Mouse (Mus musculus) liver, adult (tissue): Measurements from ENCODE around the gene Rbl2.

Experiments used
- GATA4 ChIP-seq: IDR thresholded peaks from 2 replicates; pipeline ENCODE4 v1.6.1; 2014; ENCODE audit warnings: mild to moderate bottlenecking, low read length; ENCODE audit not compliant: insufficient replicate concordance

The Rbl2 gene

DNA sequence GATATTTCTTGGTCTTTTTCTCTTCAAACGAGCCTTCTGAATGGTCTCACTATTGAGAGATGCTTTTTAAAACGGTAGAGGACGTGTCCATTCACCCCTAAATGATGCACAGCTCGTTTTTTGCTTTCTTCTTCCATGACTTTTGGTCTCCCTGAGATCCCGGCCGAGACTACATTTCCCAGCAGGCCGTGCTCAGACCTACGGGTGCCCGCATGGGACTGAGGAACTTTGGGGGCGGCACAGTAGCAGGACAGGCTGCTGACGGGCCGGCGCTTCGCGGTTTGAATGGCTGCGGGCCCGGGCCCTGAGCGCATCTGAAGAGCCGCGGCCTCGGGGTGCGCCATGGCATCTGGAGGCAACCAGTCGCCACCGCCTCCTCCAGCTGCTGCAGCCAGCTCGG is at the start of gene Rbl2:
Rbl2 (plus strand) TSS at position 224 of the 400 bp plus-strand sequence.
- TF ChIP-seq GATA4: no peak

DNA sequence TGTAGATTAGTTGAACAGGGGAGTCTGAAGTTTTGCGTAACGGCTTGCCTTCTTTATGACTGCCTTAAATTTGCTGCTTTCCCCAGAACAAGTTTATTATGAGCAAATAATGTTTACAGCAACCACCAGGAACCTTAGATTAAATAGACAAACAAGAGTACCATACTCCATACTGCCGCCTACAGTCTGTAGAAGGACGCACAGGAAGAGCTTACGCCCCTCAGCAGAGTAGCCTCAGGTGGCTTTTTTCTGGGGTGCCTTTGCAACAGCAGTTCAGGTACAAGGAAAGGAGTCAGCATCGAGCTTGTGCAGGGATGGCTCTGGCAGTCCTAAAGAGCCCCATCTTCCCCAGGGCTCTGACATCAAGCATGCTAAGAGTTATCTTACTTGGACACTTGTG is 35.4 kb upstream of the Rbl2 start:
- TF ChIP-seq GATA4: no peak

DNA sequence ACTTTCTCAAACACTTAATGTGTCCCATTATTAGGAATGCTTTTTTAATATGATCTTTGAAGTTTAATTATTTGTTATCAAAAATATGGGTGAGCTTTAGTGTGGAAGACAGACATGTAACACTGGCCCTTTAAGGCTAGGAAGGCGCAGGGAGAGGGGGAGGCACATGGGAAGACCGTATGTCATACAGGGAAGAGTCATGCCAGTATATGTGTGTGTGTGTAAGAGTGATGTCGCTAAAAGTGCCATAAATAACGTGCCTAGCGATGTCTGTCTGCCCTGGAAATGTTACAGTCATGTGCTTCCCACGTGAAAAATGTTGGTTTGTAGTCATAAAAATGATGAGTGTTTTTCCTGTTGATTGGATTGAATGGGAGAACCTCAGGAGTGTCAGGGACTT is 33.0 kb upstream of the Rbl2 start:
- TF ChIP-seq GATA4: no peak

DNA sequence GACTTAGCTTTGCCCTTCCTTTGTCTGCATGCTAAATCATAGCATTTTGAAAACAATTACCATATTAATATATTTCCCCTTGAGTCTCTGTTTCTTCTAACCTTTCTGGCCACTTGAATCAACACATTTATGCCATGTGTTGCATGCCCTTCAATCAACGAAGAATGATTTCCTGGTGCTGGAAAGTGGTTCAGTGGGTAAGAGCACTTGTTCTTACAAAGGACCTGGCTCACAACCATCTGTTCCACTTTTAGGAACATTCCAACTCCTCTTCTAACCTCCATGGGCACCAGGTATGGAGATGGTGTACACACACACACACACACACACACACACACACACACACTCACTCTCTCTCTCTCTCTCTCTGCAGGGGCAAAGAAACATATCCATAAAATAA is 31.2 kb upstream of the Rbl2 start:
- TF ChIP-seq GATA4: no peak

DNA sequence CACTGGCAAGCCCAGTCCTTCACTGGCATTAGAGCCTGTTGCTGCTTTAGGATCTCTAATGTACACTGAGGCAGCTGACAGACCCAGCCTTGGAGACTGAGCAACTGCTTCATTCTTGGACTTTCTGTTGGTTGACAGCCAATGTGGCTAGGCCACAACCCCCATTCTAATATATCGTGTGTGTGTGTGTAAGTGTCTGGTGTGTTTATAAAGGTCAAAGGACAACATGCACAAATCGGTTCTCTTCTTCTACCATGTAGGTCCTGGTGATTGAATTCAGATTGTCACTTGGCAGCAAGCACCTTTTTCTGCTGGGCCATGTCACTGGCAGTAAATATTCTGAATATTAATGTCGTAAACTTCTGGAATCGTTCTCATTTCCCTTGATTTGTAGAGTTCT is 23.5 kb upstream of the Rbl2 start:
- TF ChIP-seq GATA4: no peak

DNA sequence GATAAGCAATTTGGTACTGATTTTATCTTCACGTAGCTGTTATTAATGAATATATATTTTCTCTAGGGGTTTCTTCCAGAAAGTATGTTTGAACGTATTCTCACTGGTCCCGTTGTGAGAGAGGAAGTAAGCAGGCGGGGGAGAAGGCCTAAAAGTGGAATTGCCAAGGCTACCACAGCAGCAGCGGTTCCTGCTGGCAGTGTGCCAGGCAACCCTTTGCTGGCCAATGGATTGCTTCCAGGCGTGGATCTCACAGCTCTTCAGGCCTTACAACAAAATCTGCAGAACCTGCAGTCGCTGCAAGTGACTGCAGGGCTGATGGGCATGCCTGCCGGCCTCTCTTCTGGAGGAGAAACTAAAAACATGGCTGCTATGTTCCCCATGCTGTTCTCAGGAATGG is 18.8 kb upstream of the Rbl2 start:
- TF ChIP-seq GATA4: no peak

DNA sequence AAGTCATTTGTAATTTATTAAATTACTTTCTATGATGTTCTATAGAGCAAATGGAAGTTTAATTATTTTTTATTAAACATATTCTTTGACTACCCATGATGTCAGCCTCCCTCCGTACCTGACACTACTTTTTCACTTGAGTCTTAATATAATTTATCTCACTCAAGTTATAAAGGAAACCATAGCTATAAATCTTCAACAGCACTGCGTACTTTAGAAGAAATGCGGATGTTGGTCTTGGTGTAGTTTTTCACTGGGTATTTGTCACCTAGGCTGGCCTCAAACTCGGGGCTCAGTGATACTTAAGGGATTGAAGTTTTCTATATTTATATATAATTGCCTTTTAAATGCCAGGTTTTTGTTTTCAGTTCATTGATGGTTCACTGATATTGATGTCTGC is 15.4 kb upstream of the Rbl2 start:
- TF ChIP-seq GATA4: no peak

DNA sequence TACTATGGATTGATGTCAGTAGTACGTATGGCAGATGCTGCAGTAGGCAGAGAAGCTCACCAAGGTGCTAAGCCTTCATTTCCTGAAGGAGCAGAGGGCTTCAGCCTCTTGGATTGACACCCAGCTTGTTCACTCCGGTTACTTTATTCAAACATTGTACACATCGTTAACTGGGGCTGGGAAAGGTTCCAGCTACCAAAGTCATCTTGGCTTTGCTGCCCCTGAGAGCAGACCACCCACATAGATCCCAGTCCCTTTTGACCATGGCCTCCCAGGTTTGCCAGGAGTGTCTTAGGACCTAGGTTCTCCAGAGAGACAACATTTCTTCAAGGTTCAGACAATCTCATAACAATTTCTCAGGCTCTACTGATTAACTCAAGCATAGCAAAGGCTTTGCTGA is 13.0 kb upstream of the Rbl2 start:
- no peak for TF ChIP-seq GATA4

DNA sequence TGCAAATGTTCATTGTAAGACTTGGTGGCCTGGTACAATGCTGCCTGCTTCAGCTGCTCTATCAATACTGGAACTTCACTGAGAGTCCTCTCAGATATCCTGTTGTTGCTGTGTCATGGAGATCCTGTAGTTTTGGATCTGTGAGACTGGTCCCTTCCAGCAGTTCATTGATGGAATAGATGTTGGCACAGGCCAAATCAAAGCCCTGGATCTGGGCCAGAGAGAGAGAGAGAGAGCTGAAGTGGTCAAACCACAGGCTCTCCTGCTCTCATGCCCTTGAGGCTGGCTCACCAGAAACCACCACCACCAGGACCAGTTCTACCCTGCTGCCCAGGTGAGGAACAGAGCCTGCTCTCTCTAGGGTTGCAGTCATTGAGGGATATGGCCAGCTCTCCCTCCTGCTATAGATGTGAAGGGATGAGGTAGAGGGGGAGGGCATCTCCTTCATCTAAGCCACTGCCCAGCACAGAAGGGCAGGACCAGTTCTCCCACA is 10.7 kb upstream of the Rbl2 start:
- no peak for TF ChIP-seq GATA4

DNA sequence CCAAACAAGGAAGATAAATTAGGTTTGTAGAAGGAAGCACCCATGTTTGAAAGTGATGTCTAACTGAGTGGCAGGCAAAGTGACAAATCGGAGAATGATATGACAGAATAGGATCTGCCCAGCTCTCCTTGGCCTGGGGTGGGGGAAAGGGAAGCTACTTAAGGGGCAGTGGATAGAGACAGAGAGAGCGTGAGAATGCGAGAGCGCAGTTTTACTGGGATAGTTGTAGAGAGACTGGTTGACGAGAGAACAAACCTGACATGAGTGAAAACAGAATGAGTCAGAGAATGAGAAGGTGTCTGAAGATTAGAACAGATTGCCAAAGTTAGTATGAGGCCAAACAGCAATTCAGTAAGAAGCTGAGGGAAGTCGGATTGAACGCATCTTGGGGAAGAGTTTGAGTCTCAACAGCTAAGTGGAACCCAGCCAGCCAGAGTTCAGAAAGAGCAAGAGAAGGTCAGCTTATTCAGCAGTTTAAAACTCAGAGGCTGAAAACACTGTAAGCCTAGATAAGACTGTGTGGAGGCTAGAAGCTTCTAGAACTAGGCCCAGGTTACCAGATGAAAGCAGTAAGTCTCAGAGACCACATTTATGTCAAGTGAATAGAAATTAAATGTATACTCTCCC is 9.9 kb upstream of the Rbl2 start:
- no peak for TF ChIP-seq GATA4

DNA sequence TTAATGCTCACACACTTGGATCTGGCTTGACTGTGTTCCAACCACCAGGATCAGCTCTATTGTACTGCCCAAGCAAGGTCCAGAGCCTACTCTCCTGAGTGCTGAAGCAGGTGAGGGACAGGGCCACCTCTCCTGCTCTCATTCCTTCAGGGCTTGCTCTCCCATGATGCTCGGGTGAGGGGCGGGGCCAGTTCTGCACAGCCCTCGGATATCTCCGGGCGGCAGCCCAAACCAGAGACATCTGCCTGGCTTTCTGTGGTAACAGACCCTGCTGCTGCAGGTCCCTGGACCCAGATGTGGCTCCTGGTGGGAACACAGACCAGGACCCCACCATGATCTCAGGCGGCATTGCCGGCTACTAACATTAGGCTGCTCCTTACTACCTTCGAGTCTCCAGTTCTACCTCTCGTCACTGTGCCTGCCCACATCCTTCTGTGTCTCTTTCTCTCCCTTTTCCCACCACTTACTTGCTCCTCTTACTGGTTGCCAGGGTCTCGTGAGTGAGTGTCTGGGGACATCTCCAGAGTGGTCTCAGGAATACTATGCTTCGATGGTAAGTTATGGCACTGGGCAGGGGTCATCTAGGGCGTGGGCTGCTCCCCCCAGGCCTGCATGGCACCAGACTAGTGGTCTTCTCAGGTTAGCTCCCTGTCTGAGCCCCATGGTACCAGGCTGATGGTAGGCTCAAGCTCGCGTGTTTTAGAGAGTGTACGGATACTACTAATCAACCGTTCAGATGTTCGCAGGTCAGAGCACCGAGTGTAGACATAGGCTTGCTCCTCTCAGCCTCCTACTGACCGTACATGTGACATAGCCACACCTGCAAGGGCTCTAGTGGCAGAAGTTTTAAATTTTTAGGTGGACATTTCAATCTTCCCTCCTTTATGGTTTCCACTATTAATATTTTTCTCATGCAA is 9.0 kb upstream of the Rbl2 start:
- no peak for TF ChIP-seq GATA4

DNA sequence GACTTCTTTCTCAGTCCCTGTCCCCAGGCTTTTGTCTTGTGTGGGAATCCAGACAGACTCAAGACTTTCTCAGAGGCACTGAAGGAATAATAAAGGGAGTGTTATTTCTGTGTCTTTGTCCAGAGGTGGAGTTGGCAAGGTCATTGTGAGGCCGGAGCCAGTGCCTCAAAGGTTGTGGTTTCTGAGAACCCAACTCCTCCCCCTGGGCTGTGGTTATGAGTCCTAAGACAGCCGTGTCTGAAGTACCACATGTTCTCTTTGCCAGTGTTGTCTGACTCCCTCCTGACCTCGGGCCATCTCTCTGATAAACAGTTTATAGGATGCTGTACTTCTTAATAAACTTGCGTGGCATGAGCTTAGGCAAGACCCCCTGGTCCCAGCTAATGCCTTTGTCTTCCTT is 4.7 kb upstream of the Rbl2 start:
- no peak for TF ChIP-seq GATA4

DNA sequence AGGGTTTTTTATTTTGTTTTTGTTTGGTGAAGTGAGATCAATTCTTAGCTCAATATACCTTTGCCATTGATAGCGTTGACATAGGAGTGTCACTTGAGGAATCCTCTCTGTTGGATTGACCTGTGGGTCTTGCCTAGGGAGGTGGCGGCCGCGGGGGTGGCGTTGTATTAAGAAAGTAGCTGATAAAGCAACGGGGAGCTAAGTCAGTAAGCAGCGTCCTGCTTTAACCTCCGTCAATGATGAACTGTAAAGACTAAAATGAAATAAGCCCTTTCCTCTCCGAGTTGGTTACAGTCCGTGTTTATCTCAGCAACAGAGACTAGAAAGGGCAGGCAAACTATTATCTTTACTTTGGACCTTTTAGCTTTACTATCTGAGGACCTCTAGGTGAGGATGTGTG is 450 bp upstream of the Rbl2 start:
- no peak for TF ChIP-seq GATA4

DNA sequence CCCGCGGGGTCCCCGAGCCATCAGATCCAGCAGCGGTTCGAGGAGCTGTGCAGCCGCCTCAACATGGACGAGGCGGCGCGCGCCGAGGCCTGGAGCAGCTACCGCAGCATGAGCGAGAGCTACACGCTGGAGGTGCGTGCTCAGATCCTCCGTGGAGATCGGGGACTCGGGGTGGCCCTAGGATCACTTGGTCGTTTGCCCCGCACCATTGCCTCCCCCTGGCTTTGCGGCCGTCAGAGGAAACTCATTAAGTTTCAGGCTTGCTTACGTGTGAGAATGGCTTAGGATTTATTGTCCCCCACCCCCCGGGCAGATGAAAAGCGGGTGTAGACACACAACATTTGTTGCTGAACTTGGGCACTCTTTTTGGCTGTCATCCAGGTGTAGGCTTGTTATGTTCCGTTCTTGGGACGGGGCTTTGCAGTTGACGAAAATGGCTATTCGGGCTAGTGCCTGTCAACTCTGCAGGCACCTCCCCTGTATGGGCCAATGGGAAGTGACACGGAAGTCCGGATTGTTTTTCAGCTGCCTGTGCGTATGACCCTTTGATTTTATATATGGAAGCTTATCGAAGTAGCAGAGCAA is 510 bp downstream of the Rbl2 start:
- no peak for TF ChIP-seq GATA4

DNA sequence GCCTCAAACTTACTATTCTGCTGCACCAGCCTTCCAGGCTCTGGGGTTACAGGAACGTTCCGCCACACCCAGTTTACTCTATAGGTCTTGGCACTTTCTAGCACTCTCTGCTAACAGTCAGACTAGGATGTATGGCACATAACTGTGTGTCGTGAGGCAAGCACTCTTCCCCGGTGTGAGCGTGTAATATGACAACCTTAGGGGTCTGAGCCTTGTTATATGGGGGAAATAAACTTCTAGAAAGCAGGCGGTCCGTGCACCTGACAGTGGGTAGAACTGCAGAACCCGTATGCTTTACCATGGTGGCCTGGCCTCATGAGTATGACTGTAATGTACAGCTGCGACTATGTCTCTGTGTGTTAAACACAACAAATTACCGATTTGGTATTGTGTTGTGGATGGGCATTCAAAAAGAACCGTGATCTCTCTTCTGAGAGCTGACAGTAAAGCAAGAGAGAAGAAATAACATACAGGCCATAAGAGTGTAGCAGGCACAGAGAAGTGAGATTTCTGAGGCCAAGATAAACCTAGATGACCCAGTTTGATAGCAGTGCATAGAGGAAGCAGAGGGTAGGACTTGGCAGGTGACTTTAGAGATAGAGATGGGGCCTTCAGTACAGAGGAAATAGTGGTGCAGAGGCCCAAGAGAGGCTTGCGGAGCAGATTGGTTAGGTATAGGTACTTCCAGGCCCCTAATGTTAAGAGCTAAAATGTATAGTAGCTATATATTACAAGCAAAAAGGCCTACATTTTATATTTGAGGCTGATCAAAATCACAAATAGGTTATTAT is 7.4 kb downstream of the Rbl2 start:
- TF ChIP-seq GATA4: no peak
